Mouse (Mus musculus) olfactory bulb, adult 2 months (tissue): ENCODE results near the gene Stat3.

Source experiments
- CTCF ChIP-seq: fragments of 200-500 bp; IDR thresholded peaks from 2 replicates; pipeline ENCODE4 v1.5.1; 2012; ENCODE audit warnings: low read depth, mild to moderate bottlenecking, low read length, moderate library complexity; ENCODE audit not compliant: insufficient read depth
- POLR2A ChIP-seq: fragments of 200-500 bp; IDR thresholded peaks from 2 replicates; pipeline ENCODE4 v1.6.1; 2012; ENCODE audit warnings: mild to moderate bottlenecking, low read depth, low read length, moderate library complexity; ENCODE audit not compliant: insufficient read depth

- TF ChIP-seq POLR2A (no peak), CTCF (no peak)
Measured at GRCm38 (mm10) chr11:100860198-100861048, 78.9 kb downstream of the Stat3 start.
